Mouse (Mus musculus) thymus, adult 2 months (tissue): ENCODE measurements at regions not wholly inside any gene's neighbourhood (a gene's known extent, or its start where the extent isn't known, plus 50 kb on each side); places are given as distances from the start of the nearest gene placed in this dataset.

Experiments used
- CTCF ChIP-seq: fragments of 200-500 bp; IDR thresholded peaks from 2 replicates; pipeline ENCODE4 v1.5.1; 2012; ENCODE audit warnings: mild to moderate bottlenecking, control low read depth, low read length, moderate library complexity, borderline replicate concordance; ENCODE audit not compliant: control insufficient read depth, poor library complexity, insufficient read depth; ENCODE audit errors: extremely low read depth
- POLR2A ChIP-seq: fragments of 200-500 bp; IDR thresholded peaks from 2 replicates; pipeline ENCODE4 v1.6.1; 2012; ENCODE audit warnings: mild to moderate bottlenecking, low read length, control low read depth, moderate library complexity; ENCODE audit not compliant: control insufficient read depth, poor library complexity, insufficient read depth; ENCODE audit errors: extremely low read depth

GRCm38 (mm10) chrX:167108356-167108755, 100.8 kb downstream of the Tmsb4x start:
- TF ChIP-seq CTCF (no peak), POLR2A (no peak)
